Mouse (Mus musculus) retina, postnatal 7 days (tissue): Measurements from ENCODE around the gene Taf12.
"Not testable (repeated sequence)": the region's sequence is repeated elsewhere in the genome, so short reads cannot be mapped to it uniquely, and the experiment has no call there.

Experiments
- DNase-seq: peaks from one replicate; pipeline ENCODE4 v3.0.0-alpha.2; 2012; ENCODE audit warnings: low read depth, low spot score

The Taf12 gene

DNA sequence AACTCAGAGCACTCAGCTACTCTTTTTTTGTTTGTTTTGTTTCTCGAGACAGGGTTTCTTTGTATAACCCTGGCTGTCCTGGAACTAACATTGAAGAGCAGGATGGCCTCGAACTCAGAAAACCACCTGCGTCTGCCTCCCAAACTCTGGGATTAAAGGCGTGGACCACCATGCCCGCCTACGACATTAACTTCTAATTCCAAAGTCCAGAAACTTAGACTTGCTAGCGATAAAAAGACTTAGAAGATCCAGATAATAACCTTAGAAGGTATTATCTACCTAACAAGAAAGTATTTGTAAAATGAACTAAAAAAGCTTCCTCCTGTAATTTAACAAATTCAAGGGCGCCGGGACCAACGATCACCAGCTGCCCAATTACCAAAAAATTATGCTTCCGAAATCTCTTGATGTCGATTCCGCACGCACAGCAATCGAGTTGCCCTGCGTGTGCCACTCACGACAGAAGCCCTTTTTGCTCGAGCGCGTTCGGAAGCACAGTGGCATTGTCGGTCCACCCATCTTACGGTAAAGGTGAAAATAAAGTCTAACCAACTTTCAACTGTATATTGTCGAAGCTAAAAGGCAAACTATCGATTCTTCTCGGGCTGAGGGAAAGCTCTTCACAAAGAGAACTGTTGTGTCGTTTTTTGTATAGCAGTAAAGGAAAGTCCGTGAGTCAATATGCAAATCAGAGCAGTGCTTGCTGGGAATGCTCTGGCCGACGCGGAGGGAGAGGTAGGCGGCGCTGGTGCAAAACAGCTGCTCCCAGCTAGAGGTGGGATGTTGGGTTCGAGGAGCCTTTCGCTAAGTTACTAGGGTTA lies 4.2 kb upstream of the Taf12 start:
- peak; percentile 93 for DNase-seq

DNA sequence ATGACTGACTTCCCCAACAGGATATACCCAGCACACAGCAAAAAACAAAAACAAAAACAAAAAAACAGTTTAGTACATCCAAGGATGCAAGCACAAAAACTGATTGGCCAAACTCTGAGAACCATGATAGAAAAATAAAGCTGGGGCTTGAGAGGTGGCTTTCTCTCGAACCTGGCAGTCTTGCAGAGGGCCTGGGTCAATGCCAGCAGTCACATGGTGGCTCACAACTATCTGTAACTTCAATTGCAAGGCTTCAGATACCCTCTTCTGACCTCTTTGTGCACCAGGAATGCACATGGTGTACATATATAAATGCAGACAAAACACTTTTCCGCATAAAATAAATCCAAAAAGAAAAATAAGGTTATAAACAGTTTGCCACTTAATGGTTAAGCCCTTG lies 1.0 kb upstream of the Taf12 start:
- DNase-seq = no peak

DNA sequence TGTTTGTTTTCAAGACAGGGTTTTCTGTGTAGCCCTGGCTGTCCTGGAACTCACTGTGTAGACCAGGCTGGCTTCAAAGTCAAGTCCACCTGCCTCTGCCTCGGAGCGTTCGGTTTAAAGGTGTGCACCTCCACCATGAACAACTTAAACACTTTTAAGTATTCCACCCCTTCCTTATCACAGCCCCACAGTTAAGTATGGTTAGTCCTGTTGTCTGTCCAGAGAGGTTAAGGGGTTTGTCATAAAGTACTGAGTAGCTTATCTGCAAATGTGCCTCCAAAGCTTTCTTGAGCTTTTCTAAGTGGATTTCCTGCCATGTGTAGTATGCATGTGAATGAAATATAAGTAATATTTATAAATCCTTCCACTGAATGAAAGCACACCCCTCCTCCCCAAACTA lies 1.8 kb downstream of the Taf12 start:
- DNase-seq = no peak

DNA sequence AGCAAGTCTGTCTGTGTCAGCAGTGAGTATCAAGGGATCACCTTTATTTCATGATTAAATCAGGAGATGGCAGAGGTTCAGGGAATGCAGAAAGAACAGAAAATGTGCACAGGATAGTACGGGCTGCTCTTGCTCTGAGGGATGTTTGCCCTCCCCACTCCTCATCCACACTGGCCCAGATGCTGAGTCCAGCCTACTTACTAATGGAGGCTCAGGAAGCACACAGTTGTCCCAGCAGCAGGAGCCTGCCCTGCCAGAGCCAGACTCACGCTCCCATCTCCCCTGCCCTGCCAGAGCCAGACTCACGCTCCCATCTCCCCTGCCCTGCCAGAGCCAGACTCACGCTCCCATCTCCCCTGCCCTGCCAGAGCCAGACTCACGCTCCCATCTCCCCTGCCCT lies 14.7 kb downstream of the Taf12 start:
- DNase-seq = not testable (repeated sequence)

DNA sequence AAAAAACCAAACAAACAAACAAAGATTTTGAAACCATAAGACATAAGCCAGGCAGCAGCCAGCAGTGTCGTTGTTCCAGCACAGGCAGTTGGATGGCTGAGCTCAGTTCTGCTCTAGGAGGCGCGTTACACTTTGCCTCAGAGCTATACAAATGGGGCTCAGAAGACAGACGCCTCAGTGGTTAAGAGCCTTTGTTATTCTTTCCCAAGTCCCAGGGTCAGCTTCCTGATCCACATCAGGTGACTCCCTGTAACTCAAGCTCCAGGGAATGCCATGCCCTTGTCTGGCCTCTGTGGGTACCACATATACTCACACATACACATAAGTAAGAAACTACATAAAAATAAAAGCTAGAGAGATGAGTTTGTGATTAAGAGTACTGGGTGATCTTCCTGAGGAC lies 16.9 kb downstream of the Taf12 start:
- no peak for DNase-seq

DNA sequence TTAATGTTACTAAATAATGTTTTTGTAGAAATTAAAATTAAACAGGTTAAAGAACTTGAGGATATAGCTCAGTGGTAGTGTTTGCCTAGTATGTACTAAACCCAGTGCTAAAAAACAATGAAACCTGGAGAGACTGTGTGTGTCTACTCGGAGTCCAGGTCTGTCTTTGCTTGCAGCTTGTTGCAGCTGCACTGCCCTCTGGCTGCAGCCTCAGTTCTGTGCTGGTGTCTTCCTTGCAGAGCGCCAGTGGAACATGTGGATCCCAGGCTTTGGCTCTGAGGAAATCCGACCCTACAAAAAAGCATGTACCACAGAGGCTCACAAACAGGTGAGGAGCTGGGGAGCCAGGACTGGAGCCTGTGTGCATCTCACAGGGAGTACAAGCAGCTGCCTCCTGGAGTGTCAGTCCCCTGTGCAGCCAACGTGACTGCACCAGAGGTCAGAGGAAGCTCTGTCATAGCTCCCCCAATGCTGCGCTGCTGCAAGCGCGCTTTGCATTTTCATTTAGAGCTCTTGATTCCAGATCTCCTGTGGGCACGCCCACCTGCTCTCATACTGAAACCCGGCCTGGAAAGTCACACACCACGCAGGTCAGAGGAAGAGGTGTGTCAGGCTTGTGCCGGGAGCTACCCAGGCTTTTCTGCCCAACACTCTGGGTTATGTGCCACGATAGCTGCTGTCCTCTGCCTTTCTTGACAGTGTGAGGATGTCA lies 17.6 kb downstream of the Taf12 start:
- no peak for DNase-seq

DNA sequence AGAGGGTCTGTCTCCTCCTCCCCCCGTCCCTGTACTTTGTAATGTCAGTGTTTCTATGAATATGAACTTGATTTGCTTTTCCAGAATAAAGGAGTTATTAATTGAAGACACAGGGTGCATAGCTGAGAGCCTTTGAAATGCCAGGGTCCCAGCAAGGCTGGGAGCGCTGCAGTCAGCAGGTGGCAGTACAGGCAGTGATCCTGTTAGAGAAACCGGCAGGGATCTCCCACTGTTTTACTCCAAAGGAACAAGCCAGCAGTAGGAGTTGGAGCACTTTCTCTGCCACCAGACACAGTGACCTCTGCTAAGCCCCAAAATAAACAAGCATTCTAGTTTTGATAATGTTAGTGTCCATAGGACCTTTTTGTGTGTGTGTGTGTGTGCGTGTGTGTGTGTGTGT lies 18.8 kb downstream of the Taf12 start:
- DNase-seq = no peak

DNA sequence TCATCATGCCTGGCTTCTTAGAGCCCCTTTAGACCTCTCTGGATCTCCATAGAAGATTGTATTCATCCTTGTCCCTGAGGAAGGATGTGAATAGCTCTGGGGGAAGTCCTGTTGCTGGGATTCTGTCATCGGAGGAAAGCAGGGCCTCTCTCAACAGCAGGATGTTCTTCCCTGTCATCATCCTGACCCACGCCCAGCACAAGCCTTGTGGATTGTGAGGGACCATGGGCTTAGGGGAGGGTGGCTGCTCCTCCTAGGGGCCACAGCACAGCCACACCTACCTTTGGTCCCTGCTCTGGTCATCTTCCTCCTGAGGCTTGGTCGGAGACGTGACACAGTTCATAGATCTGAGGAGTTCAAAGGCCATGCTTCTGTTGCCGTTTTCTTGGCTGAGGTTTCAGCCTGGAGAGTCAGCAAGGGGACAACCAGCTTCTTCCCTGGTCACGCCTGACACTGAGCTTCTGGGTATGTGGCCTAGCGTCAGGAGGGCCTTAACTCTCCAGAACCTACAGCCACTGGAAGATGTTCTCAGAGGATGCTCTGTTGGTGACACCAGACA lies 19.6 kb downstream of the Taf12 start:
- no peak for DNase-seq

DNA sequence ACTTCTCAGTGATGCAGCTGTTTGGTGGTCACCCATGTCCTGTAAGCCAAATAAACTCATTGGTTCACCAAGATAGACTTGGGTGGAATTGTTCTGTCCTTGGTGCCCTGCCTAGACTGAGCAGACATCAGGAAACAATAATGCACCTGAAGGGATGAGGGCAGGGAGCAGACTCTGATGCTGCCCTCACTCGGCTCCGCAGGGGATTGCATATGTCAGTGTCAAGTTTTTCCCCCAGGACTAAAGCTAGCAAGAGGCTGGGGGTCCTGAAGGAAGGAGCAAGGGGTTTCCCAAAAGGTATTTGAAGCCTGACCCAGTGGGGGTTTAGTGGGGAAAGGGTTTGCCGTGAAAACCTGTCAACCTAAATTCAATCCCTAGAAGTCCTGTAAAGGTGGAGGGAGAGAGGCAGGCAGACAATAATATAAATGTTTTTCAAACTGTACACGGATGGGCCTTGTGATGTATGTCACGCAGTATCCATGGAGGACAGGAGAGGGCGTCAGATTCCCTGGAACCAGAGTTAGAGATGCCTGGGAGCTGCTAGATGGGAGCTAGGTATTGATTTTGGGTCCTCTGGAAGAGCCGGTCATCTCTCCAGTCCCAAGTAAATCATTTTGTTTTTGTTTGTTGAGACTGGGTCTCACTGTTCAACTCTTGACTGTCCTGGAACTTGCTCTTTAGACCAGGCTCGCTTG lies 21.7 kb downstream of the Taf12 start:
- DNase-seq = no peak

DNA sequence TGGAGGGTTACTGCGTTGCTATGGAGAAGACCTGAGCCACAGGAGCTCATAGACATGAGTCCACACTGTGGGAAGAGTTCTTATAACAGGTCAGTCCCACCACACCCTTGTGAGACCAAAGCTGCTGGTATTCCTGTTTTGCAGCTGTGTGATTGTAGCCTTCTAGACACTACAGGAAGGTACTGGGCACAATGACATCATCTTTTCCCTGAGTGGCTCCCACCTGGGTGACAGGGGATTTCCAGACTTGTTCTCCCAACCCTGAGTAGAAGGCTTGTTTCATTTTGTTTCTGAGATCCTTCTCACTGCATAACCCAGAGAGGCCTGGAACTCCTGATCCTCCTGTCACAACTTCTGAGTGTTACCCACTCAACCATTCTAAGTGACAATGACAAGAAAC lies 25.7 kb downstream of the Taf12 start:
- DNase-seq = no peak

DNA sequence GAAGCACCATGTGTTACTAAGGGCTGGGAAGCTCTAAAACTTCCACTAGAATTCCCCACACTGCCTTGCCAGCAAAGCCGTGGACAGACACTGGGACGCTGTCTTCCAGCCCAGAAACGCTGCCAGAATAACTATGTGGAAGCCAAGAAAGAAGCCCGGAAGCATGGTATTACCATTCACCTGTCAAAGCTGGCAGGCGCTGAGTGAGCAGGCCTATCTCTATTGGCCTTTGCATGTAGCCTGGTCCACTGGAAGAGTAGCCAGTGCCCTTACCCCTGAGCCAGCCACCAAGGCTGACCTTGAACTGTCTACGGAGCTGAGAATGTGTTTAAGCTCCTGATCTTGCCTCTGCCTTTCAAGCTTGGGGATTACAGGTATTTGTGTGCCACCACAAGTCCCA lies 27.3 kb downstream of the Taf12 start:
- DNase-seq = no peak

DNA sequence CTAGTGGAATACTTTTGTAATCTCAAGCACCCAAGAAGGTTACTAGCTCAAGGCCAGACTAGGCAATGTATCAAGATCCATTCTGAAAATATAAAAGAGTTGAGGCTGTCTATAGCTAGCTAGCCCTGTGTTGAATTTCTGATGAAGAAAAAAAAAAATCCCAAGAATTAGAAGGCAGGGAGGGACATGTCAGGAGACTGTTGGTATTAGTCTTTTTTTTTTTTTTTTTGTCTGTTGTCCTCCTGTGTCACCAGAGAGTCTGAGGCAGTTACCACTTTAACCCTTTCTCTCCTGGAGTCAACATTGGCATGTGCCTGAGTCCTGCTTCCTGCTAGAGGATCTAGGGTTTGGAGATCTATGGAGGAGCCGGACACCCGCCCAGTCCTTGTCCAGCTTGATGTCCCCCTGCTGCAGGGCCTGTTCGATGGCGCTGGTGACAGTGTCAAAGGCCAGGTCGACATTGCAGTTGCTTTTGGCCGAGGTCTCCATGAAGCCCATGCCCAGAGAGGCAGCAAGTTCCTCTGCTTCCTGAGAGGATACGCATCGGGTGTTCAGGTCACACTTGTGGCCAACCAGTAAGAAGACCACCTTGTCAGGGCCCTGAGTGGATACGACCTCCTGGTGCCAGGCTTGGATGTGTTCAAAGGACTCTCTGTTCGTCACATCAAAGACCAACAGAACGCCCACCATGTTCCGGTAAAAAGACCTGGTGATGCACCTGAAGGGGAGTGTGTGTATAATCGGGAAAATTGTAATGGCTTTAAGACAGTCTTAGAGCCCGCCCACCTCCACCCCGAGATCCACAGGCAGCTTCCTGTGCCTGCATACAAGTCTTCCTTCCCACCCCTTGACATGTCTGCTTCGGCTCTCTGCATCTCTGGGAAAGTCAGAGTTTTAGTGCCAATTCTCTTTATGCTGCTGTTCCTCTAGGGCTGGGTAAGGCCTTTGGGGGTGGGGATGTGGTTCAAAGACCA lies 28.1 kb downstream of the Taf12 start:
- no peak for DNase-seq

DNA sequence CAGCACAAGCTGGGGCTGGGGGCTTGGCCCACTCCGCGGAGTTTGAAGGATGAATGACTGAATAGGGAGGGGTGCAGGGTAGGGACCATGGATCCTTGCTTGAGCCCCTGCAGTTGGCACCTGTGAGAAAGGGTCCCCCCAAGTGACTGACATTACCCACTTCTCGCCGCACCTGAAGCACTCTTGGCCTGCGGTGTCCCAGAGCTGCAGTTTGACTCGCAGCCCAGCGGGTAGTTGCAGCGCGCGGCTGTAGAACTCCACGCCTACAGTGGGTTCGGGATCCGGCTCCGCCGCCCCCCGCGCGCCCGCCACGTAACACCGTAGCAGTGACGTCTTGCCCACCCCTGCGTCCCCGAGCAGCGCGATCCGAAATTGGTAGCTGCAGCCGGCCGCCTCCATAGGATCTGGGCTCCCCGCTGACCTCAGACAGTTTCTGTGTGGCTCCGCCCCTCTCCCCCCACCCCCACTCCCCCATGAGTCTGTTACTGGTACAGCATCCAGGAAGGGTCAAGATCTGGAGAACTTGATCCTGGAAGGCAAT lies 28.8 kb downstream of the Taf12 start, which contains the start of gene Rab42:
Gene Rab42 (minus strand): TSS at position 447 of the 541 bp plus-strand sequence.
- no peak for DNase-seq

DNA sequence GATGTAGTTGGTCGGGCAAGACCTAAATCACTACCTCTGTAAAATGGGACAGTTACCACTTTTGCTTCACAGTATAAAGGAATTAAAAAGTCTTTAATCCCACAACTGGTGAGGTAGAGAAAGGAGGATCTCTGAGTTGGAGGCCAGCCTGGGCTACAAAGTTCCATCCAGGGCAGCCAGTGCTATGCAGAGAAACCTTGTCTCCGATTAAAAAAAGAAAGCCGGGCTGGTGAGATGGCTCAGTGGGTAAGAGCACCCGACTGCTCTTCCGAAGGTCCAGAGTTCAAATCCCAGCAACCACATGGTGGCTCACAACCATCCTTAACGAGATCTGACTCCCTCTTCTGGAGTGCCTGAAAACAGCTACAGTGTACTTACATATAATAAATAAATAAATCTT lies 29.3 kb downstream of the Taf12 start:
- not testable (repeated sequence) for DNase-seq

DNA sequence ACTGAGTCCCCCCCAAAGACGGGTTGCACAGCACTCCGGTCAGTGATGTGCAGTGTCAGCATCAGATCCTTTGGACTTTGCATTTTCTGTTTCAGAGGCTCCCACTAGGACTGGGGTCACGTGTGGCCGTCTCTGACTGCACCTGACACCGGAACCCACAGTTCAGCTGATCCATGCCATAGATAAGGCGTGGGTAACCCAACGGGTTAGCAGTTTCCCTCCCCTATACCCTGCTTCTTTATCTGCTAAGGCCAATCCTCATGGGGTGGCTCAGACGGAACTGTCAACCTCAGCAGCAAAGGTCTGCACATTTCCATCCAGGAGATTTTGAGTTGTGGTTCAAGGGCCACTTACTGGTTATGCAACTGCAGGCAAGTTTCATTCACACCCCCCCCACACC lies 31.1 kb downstream of the Taf12 start:
- DNase-seq = no peak

DNA sequence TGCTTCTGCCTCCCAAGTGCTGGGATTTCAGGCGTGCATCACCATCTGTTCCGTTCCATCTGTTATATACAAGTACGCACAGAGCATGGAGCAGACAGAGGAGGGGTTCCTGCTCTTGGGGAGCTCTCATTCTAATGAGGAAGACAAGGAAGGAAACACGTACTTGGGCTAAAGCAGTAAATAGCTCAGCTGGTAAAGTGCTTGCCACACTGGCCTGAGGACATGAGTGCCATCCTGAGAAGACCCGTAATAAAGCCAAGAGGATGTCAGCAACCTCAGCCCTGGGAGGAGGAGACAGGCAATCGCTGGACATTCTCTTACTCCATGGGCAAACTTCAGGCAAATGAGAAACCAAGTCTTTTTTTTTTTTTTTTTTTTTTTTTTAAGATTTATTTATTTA lies 31.8 kb downstream of the Taf12 start:
- no peak for DNase-seq

DNA sequence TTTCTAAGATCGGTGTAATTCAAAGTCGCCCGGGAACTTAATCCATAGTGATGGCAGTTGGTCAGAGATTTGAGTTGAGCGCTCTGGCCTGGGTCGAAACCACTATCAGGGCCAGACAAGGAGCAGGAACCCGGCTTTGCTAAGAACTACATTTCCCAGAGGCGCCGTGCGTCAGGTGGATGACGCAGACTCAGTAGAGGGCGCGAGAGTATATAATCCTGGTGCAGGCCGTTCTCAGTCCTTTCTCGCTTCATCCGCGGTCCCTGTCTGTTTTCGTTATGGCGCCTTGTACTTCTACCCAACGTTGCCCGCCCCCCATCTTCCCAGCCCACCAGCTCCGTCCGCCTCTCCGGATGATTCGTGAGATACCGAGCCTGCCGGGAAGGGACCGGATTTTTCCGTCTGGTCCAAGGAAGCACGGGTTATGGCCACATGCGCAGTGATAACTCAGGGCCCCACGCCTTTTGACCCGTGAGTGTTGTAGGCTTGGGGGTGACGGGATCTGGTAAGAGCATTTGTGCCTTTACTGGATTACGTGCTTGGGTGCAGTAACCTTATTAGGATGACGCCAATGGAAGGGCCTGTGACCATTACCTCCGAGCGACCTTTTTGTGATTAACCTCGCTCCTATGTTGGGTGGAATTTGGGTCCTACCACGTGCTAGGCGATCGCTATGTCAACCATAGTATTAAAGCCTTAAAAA lies 34.4 kb downstream of the Taf12 start:
- DNase-seq = peak; percentile 84

DNA sequence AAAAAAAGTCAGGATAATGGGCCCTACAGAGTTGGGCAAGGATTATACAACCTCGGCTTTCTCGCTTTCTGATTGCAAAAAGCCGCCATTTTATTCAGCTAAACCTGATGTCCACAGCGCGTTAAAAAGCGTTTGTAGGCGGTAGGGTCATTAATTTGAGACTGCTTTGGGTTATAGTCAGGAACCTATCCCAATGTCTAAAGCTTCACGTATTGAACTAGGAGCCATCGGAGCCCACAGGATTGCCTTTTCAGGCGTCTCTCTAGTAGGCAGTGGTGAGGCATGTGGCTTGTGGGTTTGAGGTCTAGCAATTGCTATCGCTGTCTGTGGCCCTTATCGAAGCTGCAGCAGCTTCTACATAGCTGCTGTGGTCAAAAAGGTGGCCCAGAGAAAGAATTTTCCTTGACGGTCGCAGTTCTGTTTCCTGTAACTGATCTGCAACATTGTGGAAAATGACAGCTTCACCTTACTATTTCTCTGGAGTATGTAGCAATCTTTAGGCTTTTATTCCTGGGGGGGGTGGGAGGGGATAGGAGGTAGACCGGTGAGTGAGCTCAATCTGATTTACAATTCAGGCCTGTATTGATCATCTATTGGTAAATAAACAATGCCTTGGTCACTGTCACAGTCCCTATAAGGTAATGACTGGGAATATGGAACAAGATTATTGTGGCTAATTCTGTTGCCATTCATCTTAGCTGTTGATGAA lies 35.1 kb downstream of the Taf12 start:
- no peak for DNase-seq

DNA sequence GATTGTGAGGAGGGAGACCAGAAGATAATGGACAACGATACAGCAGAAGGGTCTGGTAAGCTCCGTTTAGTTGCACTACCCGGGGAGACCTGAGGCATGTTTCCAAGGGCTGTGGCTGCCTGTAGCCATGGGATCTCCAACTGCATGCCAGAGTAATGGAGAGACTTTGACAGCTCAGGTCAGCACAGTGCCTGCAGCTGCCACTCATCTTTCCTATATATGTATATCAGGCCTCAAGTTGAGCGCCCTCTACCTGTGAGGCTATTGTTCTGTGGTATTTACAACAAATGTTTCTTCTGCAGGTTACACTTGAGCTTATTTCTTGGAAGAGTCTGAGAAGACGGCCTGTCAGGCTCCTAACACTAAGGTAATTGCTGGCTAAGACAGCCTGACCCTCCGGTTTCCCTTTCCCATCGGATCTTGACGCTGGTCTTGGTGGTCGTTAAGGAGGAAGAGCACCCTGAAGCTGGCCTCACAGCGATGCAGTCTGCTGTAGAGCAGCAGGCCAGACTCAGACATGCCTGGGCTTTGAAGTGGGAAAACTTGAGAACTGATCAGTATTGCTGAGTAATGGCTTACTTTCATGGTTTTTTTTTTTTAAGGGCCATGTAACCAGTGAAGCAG lies 35.8 kb downstream of the Taf12 start:
- DNase-seq = no peak
